Mouse (Mus musculus) small intestine, adult 2 months (tissue): Measurements from ENCODE around the gene Ppm1k. TPM values are rescaled to one million over a fixed set of nuclear protein-coding genes. Genes with fewer than 3 reads are reported as not detected.
A peak's percentile ranks its signal among the peaks of the same experiment; 100 is the strongest.

ENCODE experiments used
- H3K27ac ChIP-seq: fragments of 200-500 bp; 2 replicates; pipeline ENCODE4 v1.5.1; 2012; ENCODE audit warnings: low read depth, low read length, control low read depth, inconsistent platforms; ENCODE audit not compliant: insufficient read depth
- H3K27me3 ChIP-seq: fragments of 200-500 bp; 2 replicates; pipeline ENCODE4 v1.6.1; 2012; ENCODE audit warnings: mild to moderate bottlenecking, moderate library complexity, low read length, inconsistent platforms; ENCODE audit not compliant: control insufficient read depth, insufficient read depth
- H3K36me3 ChIP-seq: fragments of 200-500 bp; 2 replicates; pipeline ENCODE4 v1.6.1; 2012; ENCODE audit warnings: mild to moderate bottlenecking, low read length, control low read depth, inconsistent platforms; ENCODE audit not compliant: control insufficient read depth, insufficient read depth
- H3K4me1 ChIP-seq: fragments of 200-500 bp; 2 replicates; pipeline ENCODE4 v1.6.1; 2012; ENCODE audit warnings: low read length, inconsistent platforms, mixed read lengths; ENCODE audit not compliant: control insufficient read depth, insufficient read depth, insufficient read length
- H3K4me3 ChIP-seq: fragments of 200-500 bp; 2 replicates; pipeline ENCODE4 v1.5.1; 2012; ENCODE audit warnings: low read depth, mild to moderate bottlenecking, control low read depth, inconsistent platforms, low read length, moderate library complexity
- CTCF ChIP-seq: fragments of 200-500 bp; IDR thresholded peaks from 2 replicates; pipeline ENCODE4 v1.5.1; 2012; ENCODE audit warnings: low read depth, mild to moderate bottlenecking, control low read depth, inconsistent platforms, low read length, moderate library complexity, mixed read lengths; ENCODE audit not compliant: insufficient replicate concordance, insufficient read length; ENCODE audit errors: extremely low read depth
- POLR2A ChIP-seq: fragments of 200-500 bp; IDR thresholded peaks from 2 replicates; pipeline ENCODE4 v1.6.1; 2012; ENCODE audit warnings: low read depth, mild to moderate bottlenecking, control low read depth, inconsistent platforms, low read length, moderate library complexity
- WGBS: fragments of 180-500 bp; shearing (Covaris S2); methylation state at CpG from one replicate; pipeline ENCODE4 v1.1.7; 2018; 5-methylcytosine and 5-hydroxymethylcytosine counted together
- polyA plus RNA-seq: library from polyadenylated mRNA; depleted of rRNA; stranded (reverse); fragments of >200 nt; gene quantifications from 2 replicates; pipeline ENCODE4 v1.2.3, GENCODE M21; 2012; rRNA removed

Gene Ppm1k
- 0.22 and 0.53 TPM in 2 replicates for polyA plus RNA-seq

DNA sequence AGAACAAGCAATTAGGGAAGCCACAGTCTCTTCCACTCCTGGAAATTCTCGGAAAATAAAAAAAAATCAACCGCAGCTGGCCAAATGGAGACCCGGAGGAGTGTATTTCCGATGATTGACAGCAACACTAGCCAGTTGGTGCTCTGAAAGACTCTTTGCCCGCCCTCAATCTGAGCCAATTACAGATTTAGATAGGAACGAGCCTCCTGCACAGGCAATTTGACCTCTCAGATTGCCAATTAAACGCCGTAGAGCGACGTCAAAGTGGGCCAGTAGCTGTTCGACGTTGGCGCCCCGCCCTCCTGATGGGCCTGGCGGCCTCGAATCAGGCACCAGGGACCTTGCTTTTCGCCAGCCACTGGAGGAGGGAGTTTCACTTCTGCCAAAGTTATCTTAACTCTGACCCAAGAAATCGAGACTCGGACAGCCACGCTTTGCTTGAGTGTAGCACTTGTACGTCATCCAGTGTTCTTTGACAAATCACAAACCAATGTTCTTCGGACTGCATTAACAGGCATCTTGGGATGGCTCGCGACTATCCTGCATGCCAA is at the start of gene Ppm1k:
Ppm1k (minus strand) TSS at position 83 of the 551 bp plus-strand sequence.
- WGBS = under 1% methylated on average over 24 of the region's 24 CpGs
- Histone ChIP-seq H3K4me1 (peaks cover 2% of the 10 kb centered on the region; the same call in 1 of the 2 replicates), H3K4me3 (peak within 1 kb of the TSS; percentile 95), H3K27ac (peak within 1 kb of the TSS; percentile 84), H3K36me3 (no peaks in the 10 kb centered on the region), H3K27me3 (no peaks in the 10 kb centered on the region)
- TF ChIP-seq POLR2A (no peak), CTCF (no peak)

GRCm38 (mm10) chr6:57582356-57582755 is 47.1 kb upstream of the Ppm1k start:
- Histone ChIP-seq H3K27ac (no peak overlapping the region), H3K36me3 (no peaks in the 10 kb centered on the region), H3K4me1 (no peaks in the 10 kb centered on the region), H3K27me3 (no peaks in the 10 kb centered on the region), H3K4me3 (no peak overlapping the region)
- WGBS = 22% methylated on average over 4 of the region's 4 CpGs
- TF ChIP-seq CTCF = no peak
- TF ChIP-seq POLR2A = no peak

- H3K4me3 ChIP-seq = peak overlapping the region; percentile 45
- no peaks in the 10 kb centered on the region for H3K36me3 ChIP-seq
Measured at GRCm38 (mm10) chr6:57581595-57581994, 46.3 kb upstream of the Ppm1k start.

GRCm38 (mm10) chr6:57580881-57581548 is 45.7 kb upstream of the Ppm1k start, which contains the start of gene Herc6:
Gene Herc6 (plus strand): TSS chr6:57581000.
- H3K4me3 ChIP-seq = peak within 1 kb of the TSS; percentile 96
- H3K27ac ChIP-seq = peak within 1 kb of the TSS; percentile 96
- no peaks in the 10 kb centered on the region for H3K27me3 ChIP-seq
- no peak for TF ChIP-seq CTCF
- TF ChIP-seq POLR2A = peak; percentile 50; the same call in 1 of the 2 replicates
- no peaks in the 10 kb centered on the region for H3K36me3 ChIP-seq
- under 1% methylated on average over 16 of the region's 16 CpGs for WGBS
- H3K4me1 ChIP-seq = no peaks in the 10 kb centered on the region

More at GRCm38 (mm10) chr6:57581595-57581994, 46.3 kb upstream of the Ppm1k start:
- Histone ChIP-seq H3K27me3 (no peaks in the 10 kb centered on the region), H3K4me1 (no peaks in the 10 kb centered on the region), H3K27ac (peak overlapping the region; percentile 96; the same call in 1 of the 2 replicates)
- 77% methylated on average over 12 of the region's 12 CpGs for WGBS
- TF ChIP-seq CTCF (no peak), POLR2A (no peak)

DNA sequence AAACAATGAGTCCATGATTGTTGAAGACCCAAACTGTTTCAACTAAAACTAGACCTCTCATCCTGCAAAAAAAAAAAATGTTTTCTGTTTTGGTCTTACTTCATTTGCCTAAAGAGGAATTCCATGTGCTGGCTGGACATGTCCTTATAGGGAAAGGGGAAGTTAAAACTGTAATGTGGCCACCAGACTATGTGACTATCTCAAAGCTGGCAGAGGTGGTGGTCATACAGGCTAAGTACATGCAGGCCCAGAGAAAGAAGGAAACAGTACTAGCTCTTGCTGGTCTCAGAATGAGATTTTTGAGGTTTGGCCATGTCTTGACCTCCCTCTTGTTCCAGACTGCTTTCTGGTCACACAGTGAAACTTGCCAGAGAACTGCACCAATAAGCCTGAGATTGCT is 36.3 kb upstream of the Ppm1k start:
- H3K4me1 ChIP-seq = no peaks in the 10 kb centered on the region
- H3K27me3 ChIP-seq = no peaks in the 10 kb centered on the region
- no peak overlapping the region for H3K4me3 ChIP-seq
- H3K27ac ChIP-seq = no peak overlapping the region
- no peaks in the 10 kb centered on the region for H3K36me3 ChIP-seq
- TF ChIP-seq CTCF (no peak), POLR2A (no peak)

DNA sequence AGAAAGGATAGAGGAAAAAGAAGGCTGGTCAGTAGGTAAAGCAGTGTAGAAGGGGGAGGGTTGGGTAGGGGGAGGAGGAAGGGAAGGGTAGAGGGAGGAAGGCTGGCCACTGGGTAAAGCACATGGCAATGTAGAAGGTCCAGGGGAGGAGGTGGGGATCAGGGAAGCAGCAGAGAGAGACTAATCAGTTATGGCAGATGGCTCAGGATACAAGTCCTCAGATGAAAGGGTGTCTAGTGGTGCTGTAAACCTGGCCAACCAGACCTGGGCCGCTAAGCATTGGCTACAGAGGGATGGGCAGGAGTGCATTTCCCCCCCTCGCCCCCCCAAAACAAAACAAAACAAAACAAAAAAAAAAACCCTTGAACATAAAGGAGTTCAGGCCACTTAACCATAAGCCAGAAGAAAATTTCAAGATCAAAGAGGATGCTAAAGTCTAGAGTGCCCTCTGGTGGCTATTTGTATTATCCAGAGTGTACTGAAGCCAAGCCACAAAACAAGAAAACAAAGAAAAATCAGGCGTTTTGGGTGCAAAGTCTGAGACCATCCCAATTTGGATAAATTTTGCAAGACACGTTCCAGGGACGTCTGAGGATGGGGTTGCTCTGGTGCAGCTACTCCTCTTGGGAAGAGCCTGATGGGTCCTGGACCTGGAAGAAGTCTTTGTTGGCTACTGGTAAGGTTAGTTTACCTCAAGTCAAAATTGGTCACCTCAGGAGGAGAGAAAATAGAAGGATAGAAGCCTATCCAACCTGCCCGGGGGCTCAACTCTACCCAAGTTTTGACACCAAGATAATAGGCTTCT is 35.1 kb upstream of the Ppm1k start:
- no peaks in the 10 kb centered on the region for H3K4me1 ChIP-seq
- TF ChIP-seq POLR2A (no peak), CTCF (peak; percentile 26; the same call in 1 of the 2 replicates)
- no peak overlapping the region for H3K27ac ChIP-seq
- no peaks in the 10 kb centered on the region for H3K36me3 ChIP-seq
- no peaks in the 10 kb centered on the region for H3K27me3 ChIP-seq
- 13% methylated on average over 6 of the region's 6 CpGs for WGBS
- no peak overlapping the region for H3K4me3 ChIP-seq

GRCm38 (mm10) chr6:57567630-57568029 is 32.4 kb upstream of the Ppm1k start:
- H3K27me3 ChIP-seq = no peaks in the 10 kb centered on the region
- H3K4me1 ChIP-seq = no peaks in the 10 kb centered on the region
- H3K27ac ChIP-seq = no peak overlapping the region
- TF ChIP-seq CTCF (no peak), POLR2A (no peak)
- no peaks in the 10 kb centered on the region for H3K36me3 ChIP-seq
- H3K4me3 ChIP-seq = no peak overlapping the region
- 78% methylated on average over 2 of the region's 2 CpGs for WGBS
